Mouse (Mus musculus) gastrocnemius, postnatal 14 days (tissue): ENCODE results near the gene Olfr1302. TPM values are rescaled to one million over a fixed set of nuclear protein-coding genes. Genes with fewer than 3 reads are reported as not detected.

Source experiments
- DNase-seq: peaks from one replicate; pipeline ENCODE4 v3.0.0; 2021; ENCODE audit warnings: mixed read lengths
- intact Hi-C: fragments of 180-260 bp; cut with DNase I; formaldehyde crosslinking; loops from one replicate; pipeline ENCODE4 v1.15.1; 2025; ENCODE audit warnings: low total_unique reads
- long read RNA-seq, 2 experiments: library from polyadenylated mRNA; stranded (forward); transcript quantifications; one replicate each; pipeline ENCODE4 v2.0.0; 2021
- total RNA-seq, 2 experiments: library from RNA; stranded (reverse); gene quantifications; 2 replicates each; pipeline ENCODE4 v1.2.3; 2021

The Olfr1302 gene
- not detected for total RNA-seq
- long read RNA-seq, experiment 1 = 0 reads
- long read RNA-seq, experiment 2 = 0 reads

GRCm38 (mm10) chr2:111777129-111777528 lies at the start of gene Olfr1302:
Gene Olfr1302, plus strand, starts transcription at chr2:111777429.
- no peak for DNase-seq
- intact Hi-C loops = no loop called here

- no peak for DNase-seq
- intact Hi-C loops = no loop called here
These were observed 26.5 kb upstream of the Olfr1302 start, which contains the start of gene Olfr1301 for GRCm38 (mm10) chr2:111750706-111751105. Gene Olfr1301, plus strand, starts transcription at chr2:111751006.

GRCm38 (mm10) chr2:111812936-111813335 lies 35.7 kb downstream of the Olfr1302 start:
- intact Hi-C loops = no loop called here

GRCm38 (mm10) chr2:111820240-111820639 lies 43.0 kb downstream of the Olfr1302 start, which contains the start of gene Olfr1303:
Gene Olfr1303, minus strand, starts transcription at chr2:111820340.
- no peak for DNase-seq
- intact Hi-C loops = no loop called here

More at GRCm38 (mm10) chr2:111812936-111813335, 35.7 kb downstream of the Olfr1302 start:
- no peak for DNase-seq

Other genes starting within 250 kb of the Olfr1302 start
- not detected for gene Olfr1294, start 237.1 kb upstream of the Olfr1302 start, total RNA-seq
- gene Olfr1295, start 207.7 kb upstream of the Olfr1302 start, total RNA-seq = not detected
- gene Olfr1297, start 150.9 kb upstream of the Olfr1302 start, total RNA-seq = not detected
- gene Olfr1298, start 128.2 kb upstream of the Olfr1302 start, total RNA-seq = not detected
- not detected for gene Olfr1299, start 116.0 kb upstream of the Olfr1302 start, total RNA-seq
- not detected for gene Olfr1301, start 26.4 kb upstream of the Olfr1302 start, total RNA-seq
- not detected for gene Olfr1303, start 42.9 kb downstream of the Olfr1302 start, total RNA-seq
- not detected for gene Olfr1305, start 99.7 kb downstream of the Olfr1302 start, total RNA-seq
- not detected for gene Olfr1306, start 138.8 kb downstream of the Olfr1302 start, total RNA-seq
- not detected for gene Olfr1307, start 172.0 kb downstream of the Olfr1302 start, total RNA-seq
- not detected for gene Olfr1308, start 187.5 kb downstream of the Olfr1302 start, total RNA-seq
- not detected for gene Olfr1309, start 212.9 kb downstream of the Olfr1302 start, total RNA-seq
- not detected for gene Olfr1310, start 235.3 kb downstream of the Olfr1302 start, total RNA-seq
- gene Olfr1311, start 247.0 kb downstream of the Olfr1302 start, total RNA-seq = not detected